Mouse (Mus musculus) MEL (cell line): ENCODE measurements around the gene Trim26. TPM values are rescaled to one million over a fixed set of nuclear protein-coding genes. Genes with fewer than 3 reads are reported as not detected.
A peak's percentile ranks its signal among the peaks of the same experiment; 100 is the strongest.

Experiments
- DNase-seq: peaks from one replicate; pipeline ENCODE4 v3.0.0; 2011; ENCODE audit warnings: low read depth, low spot score
- H3K27ac ChIP-seq: 2 replicates; pipeline ENCODE4 v1.5.1; 2012; ENCODE audit warnings: low read depth, mild to moderate bottlenecking, control low read depth, low read length, moderate library complexity; ENCODE audit not compliant: control insufficient read depth
- H3K27me3 ChIP-seq, 2 experiments: fragments of 150-350 bp in 1 of 2; sonication (generic) in 1 of 2; 2 replicates each; pipeline ENCODE4 v1.6.1; 2012; ENCODE audit warnings: low read length in 2 of 2, mild to moderate bottlenecking in 2 of 2, improper control_type of control experiment in 1 of 2, moderate library complexity in 1 of 2; ENCODE audit not compliant: insufficient read depth in 2 of 2, control insufficient read depth in 1 of 2
- H3K36me3 ChIP-seq, 2 experiments: 2 replicates each; pipeline ENCODE4 v1.6.1; 2012 to 2014; ENCODE audit warnings: low read length in 2 of 2, improper control_type of control experiment in 1 of 2, inconsistent platforms in 1 of 2, mild to moderate bottlenecking in 1 of 2; ENCODE audit not compliant: insufficient read depth in 2 of 2, control insufficient read depth in 1 of 2
- H3K4me1 ChIP-seq, 2 experiments: fragments of 150-350 bp in 1 of 2; sonication (generic) in 1 of 2; 2 replicates each; pipeline ENCODE4 v1.6.1; 2012; ENCODE audit warnings: low read length in 2 of 2, improper control_type of control experiment in 1 of 2, mild to moderate bottlenecking in 1 of 2; ENCODE audit not compliant: insufficient read depth in 2 of 2, control insufficient read depth in 1 of 2
- H3K4me3 ChIP-seq, 2 experiments: fragments of 150-350 bp in 1 of 2; sonication (generic) in 1 of 2; 2 replicates each; pipeline ENCODE4 v1.5.1; 2012; ENCODE audit warnings: low read depth in 2 of 2, low read length in 2 of 2, mild to moderate bottlenecking in 2 of 2, moderate library complexity in 2 of 2, control low read depth in 1 of 2, improper control_type of control experiment in 1 of 2; ENCODE audit not compliant: control insufficient read depth in 1 of 2, insufficient read depth in 1 of 2
- H3K79me2 ChIP-seq: 2 replicates; pipeline ENCODE4 v1.6.1; 2012; ENCODE audit warnings: mild to moderate bottlenecking, low read length, moderate library complexity; ENCODE audit not compliant: control insufficient read depth, poor library complexity, insufficient read depth
- H3K9ac ChIP-seq: 2 replicates; pipeline ENCODE4 v1.6.1; 2012; ENCODE audit warnings: low read depth, mild to moderate bottlenecking, control low read depth, low read length, moderate library complexity; ENCODE audit not compliant: control insufficient read depth, poor library complexity, severe bottlenecking
- H3K9me3 ChIP-seq: fragments of 150-350 bp; sonication (generic); replicated peaks from 2 replicates; pipeline ENCODE4 v1.6.1; 2012; ENCODE audit warnings: mild to moderate bottlenecking, low read length, improper control_type of control experiment, moderate library complexity; ENCODE audit not compliant: insufficient read depth
- CHD1 ChIP-seq: IDR thresholded peaks from 2 replicates; pipeline ENCODE4 v1.6.1; 2012; ENCODE audit warnings: low read depth, mild to moderate bottlenecking, inconsistent platforms, low read length, improper control_type of control experiment
- CHD2 ChIP-seq: IDR thresholded peaks from 2 replicates; pipeline ENCODE4 v1.6.1; 2011; ENCODE audit warnings: low read length, improper control_type of control experiment
- E2F4 ChIP-seq: IDR thresholded peaks from 2 replicates; pipeline ENCODE4 v1.6.1; 2011; ENCODE audit warnings: low read depth, low read length, improper control_type of control experiment, borderline replicate concordance
- EP300 ChIP-seq, 2 experiments: IDR thresholded peaks; 2 replicates each; pipeline ENCODE4 v1.6.1; 2011; ENCODE audit warnings: improper control_type of control experiment in 2 of 2, low read length in 2 of 2, low read depth in 1 of 2, mild to moderate bottlenecking in 1 of 2
- ETS1 ChIP-seq: IDR thresholded peaks from 2 replicates; pipeline ENCODE4 v1.6.1; 2012; ENCODE audit warnings: low read depth, mild to moderate bottlenecking, inconsistent platforms, low read length, improper control_type of control experiment, moderate library complexity
- GATA1 ChIP-seq: IDR thresholded peaks from 2 replicates; pipeline ENCODE4 v1.6.1; 2011; ENCODE audit warnings: low read depth, low read length, improper control_type of control experiment
- HCFC1 ChIP-seq: IDR thresholded peaks from 2 replicates; pipeline ENCODE4 v1.6.1; 2012; ENCODE audit warnings: low read depth, mild to moderate bottlenecking, inconsistent platforms, low read length, improper control_type of control experiment, moderate library complexity
- JUND ChIP-seq: IDR thresholded peaks from 2 replicates; pipeline ENCODE4 v1.6.1; 2011; ENCODE audit warnings: low read depth, mild to moderate bottlenecking, improper control_type of control experiment, low read length
- MAFK ChIP-seq: IDR thresholded peaks from 2 replicates; pipeline ENCODE4 v1.6.1; 2011; ENCODE audit warnings: low read depth, mild to moderate bottlenecking, low read length, improper control_type of control experiment, borderline replicate concordance
- MAX ChIP-seq: IDR thresholded peaks from 2 replicates; pipeline ENCODE4 v1.6.1; 2011; ENCODE audit warnings: low read length, improper control_type of control experiment
- MXI1 ChIP-seq: IDR thresholded peaks from 2 replicates; pipeline ENCODE4 v1.6.1; 2011; ENCODE audit warnings: mild to moderate bottlenecking, low read depth, low read length, improper control_type of control experiment
- MYB ChIP-seq: IDR thresholded peaks from 2 replicates; pipeline ENCODE4 v1.6.1; 2011; ENCODE audit warnings: mild to moderate bottlenecking, low read depth, low read length, improper control_type of control experiment
- MYC ChIP-seq: IDR thresholded peaks from 2 replicates; pipeline ENCODE4 v1.6.1; 2011; ENCODE audit warnings: low read depth, mild to moderate bottlenecking, low read length, improper control_type of control experiment, moderate library complexity
- NELFE ChIP-seq: IDR thresholded peaks from 2 replicates; pipeline ENCODE4 v1.6.1; 2011; ENCODE audit warnings: low read depth, low read length, improper control_type of control experiment
- POLR2A ChIP-seq, 2 experiments: IDR thresholded peaks; 2 replicates each; pipeline ENCODE4 v1.6.1; 2011 to 2012; ENCODE audit warnings: low read length in 2 of 2, mild to moderate bottlenecking in 2 of 2, control low read depth in 1 of 2, improper control_type of control experiment in 1 of 2, low read depth in 1 of 2, moderate library complexity in 1 of 2; ENCODE audit not compliant: control insufficient read depth in 1 of 2, insufficient read depth in 1 of 2, poor library complexity in 1 of 2
- POLR2AphosphoS2 ChIP-seq: IDR thresholded peaks from 2 replicates; pipeline ENCODE4 v1.6.1; 2011; ENCODE audit warnings: low read length, improper control_type of control experiment
- POLR2AphosphoS5 ChIP-seq: IDR thresholded peaks from 2 replicates; pipeline ENCODE4 v1.6.1; 2012; ENCODE audit warnings: low read depth, borderline replicate concordance, mild to moderate bottlenecking, inconsistent platforms, low read length, moderate library complexity, mixed read lengths
- RAD21 ChIP-seq: IDR thresholded peaks from 2 replicates; pipeline ENCODE4 v1.6.1; 2011; ENCODE audit warnings: mild to moderate bottlenecking, low read depth, low read length, improper control_type of control experiment
- RCOR1 ChIP-seq: IDR thresholded peaks from 2 replicates; pipeline ENCODE4 v1.6.1; 2012; ENCODE audit warnings: low read depth, mild to moderate bottlenecking, inconsistent platforms, low read length, improper control_type of control experiment
- SIN3A ChIP-seq: IDR thresholded peaks from 2 replicates; pipeline ENCODE4 v1.6.1; 2012; ENCODE audit warnings: low read length, improper control_type of control experiment, inconsistent platforms
- SMC3 ChIP-seq: IDR thresholded peaks from 2 replicates; pipeline ENCODE4 v1.6.1; 2011; ENCODE audit warnings: low read depth, low read length, improper control_type of control experiment
- TAL1 ChIP-seq: IDR thresholded peaks from 2 replicates; pipeline ENCODE4 v1.6.1; 2012; ENCODE audit warnings: mild to moderate bottlenecking, inconsistent platforms, low read length, moderate library complexity, mixed read lengths
- TBP ChIP-seq: IDR thresholded peaks from 2 replicates; pipeline ENCODE4 v1.8.0; 2011; ENCODE audit warnings: low read depth, low read length, improper control_type of control experiment
- TCF12 ChIP-seq: IDR thresholded peaks from 2 replicates; pipeline ENCODE4 v1.6.1; 2014; ENCODE audit warnings: low read depth, mild to moderate bottlenecking, inconsistent platforms, low read length, improper control_type of control experiment, moderate library complexity
- UBTF ChIP-seq: IDR thresholded peaks from 2 replicates; pipeline ENCODE4 v1.6.1; 2012; ENCODE audit warnings: low read depth, mild to moderate bottlenecking, inconsistent platforms, low read length, improper control_type of control experiment, moderate library complexity, borderline replicate concordance; ENCODE audit not compliant: insufficient read depth
- USF1 ChIP-seq: IDR thresholded peaks from 2 replicates; pipeline ENCODE4 v1.6.1; 2014; ENCODE audit warnings: low read depth, mild to moderate bottlenecking, inconsistent platforms, low read length, improper control_type of control experiment, moderate library complexity
- USF2 ChIP-seq, 2 experiments: IDR thresholded peaks; 2 replicates each; pipeline ENCODE4 v1.6.1; 2011 to 2012; ENCODE audit warnings: improper control_type of control experiment in 2 of 2, low read length in 2 of 2, borderline replicate concordance in 1 of 2, inconsistent platforms in 1 of 2, low read depth in 1 of 2, mild to moderate bottlenecking in 1 of 2; ENCODE audit not compliant: insufficient read depth in 1 of 2
- ZC3H11A ChIP-seq: IDR thresholded peaks from 2 replicates; pipeline ENCODE4 v1.6.1; 2012; ENCODE audit warnings: low read depth, mild to moderate bottlenecking, inconsistent platforms, low read length, improper control_type of control experiment
- ZNF384 ChIP-seq: IDR thresholded peaks from 2 replicates; pipeline ENCODE4 v1.6.1; 2012; ENCODE audit warnings: low read depth, mild to moderate bottlenecking, inconsistent platforms, low read length, improper control_type of control experiment
- polyA plus RNA-seq, 2 experiments: library from polyadenylated mRNA; stranded (reverse) in 1 of 2; unstranded in 1 of 2; fragments of >175 nt in 1 of 2; fragments of >200 nt in 1 of 2; gene quantifications; 2 replicates each; pipeline versions ENCODE4 v1.2.1 to v1.2.4; 2012; ENCODE audit warnings: low replicate concordance in 2 of 2, low read depth in 1 of 2; ENCODE audit not compliant: insufficient read length in 2 of 2, insufficient read depth in 1 of 2, missing spikeins in 1 of 2
- total RNA-seq: library from RNA; depleted of rRNA; stranded (reverse); fragments of 300-350 nt; gene quantifications from 2 replicates; pipeline ENCODE4 v1.2.3, GENCODE M21; 2012

Trim26 gene
- total and polyA plus RNA-seq, 3 experiments: 5.6 to 12.4 TPM; not detected in 1

DNA sequence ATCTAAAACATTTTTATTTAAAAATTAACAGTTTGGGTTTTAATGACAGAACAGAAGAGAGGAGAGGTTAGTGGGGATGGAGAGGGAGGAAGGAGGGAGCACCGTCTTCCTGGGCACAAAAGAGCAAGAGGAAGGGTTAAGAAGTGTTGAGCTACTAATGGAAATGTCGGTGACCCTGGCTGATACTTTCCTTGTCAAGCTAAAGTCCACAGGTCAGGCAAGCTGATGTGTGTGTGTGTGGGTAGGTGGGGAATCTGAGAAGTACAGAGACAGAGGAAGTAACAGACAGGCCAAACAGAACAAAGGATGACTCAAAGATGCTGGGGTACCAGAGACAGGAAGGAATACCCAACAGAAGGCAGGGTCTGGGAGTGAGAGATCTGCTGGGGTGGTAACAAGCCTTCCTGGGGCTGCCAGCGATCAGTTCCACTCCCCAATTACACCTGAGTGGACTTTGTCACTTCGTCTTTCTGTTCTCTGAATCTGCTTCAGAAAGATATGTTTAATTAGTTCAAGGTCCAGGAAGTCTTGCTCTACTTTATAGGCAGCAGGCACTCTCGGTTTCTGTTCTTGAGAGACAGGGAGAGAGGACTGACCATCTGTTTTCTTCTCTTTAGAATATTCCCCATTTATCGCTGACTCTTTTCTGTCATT is 60.7 kb downstream of the Trim26 start, which contains the start of gene Trim31:
Gene Trim31 (plus strand): TSS at position 567 of the 654 bp plus-strand sequence.
- Histone ChIP-seq H3K27ac (no peak within 1 kb of the TSS), H3K4me3 (no peak within 1 kb of the TSS), H3K79me2 (no peaks in the 10 kb centered on the region), H3K27me3 (no peaks in the 10 kb centered on the region; a peak in 2 of 4 replicates), H3K9ac (no peak within 1 kb of the TSS), H3K9me3 (no peaks in the 10 kb centered on the region), H3K36me3 (peaks cover 0 to 12% of the 10 kb centered on the region in 2 experiments; a peak in 2 of 4 replicates), H3K4me1 (peaks cover 0 to 11% of the 10 kb centered on the region in 2 experiments; a peak in 2 of 4 replicates)
- no peak for DNase-seq
- TF ChIP-seq SIN3A (no peak), EP300 (IDR thresholded peaks at IDR 0.05; ENCODE audit: low read depth in 1 of 2, low read length in 2 of 2) (no peak), CHD2 (no peak), JUND (no peak), POLR2AphosphoS2 (no peak), POLR2A (IDR thresholded peaks at IDR 0.05; ENCODE audit: control insufficient read depth in 1 of 2, insufficient read depth in 1 of 2, low read depth in 1 of 2, low read length in 2 of 2, poor library complexity in 1 of 2) (no peak), HCFC1 (no peak), CHD1 (no peak), SMC3 (no peak), MAFK (no peak), TCF12 (no peak), ETS1 (no peak), USF1 (no peak), POLR2AphosphoS5 (no peak), ZNF384 (no peak), RAD21 (no peak), E2F4 (no peak), UBTF (no peak), NELFE (no peak)

DNA sequence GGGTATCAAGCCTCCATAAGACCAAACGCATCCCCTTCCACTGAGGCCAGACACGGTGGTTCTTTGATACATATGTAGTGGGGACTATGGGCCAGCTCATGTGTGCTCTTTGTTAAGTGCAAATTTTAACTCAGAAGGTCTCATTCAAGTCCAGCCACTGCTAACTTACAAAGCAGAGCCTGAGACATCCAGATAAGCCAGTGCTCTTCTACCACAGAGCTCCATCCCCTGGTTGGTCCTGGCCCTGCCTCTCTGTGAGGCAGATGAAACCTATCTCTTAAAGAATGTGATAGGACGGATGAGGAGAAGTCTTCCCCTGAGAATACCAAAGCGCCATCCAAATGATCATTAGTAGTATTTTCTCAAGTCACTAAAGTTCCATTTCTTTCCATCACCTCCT is 62.4 kb downstream of the Trim26 start:
- no peaks in the 10 kb centered on the region for H3K9me3 ChIP-seq
- H3K36me3 ChIP-seq: no peaks in the 10 kb centered on the region
- TF ChIP-seq USF1: no peak
- no peak for TF ChIP-seq MYC
- TF ChIP-seq POLR2AphosphoS5: no peak
- TF ChIP-seq GATA1: no peak
- TF ChIP-seq CHD1: no peak
- no peak for TF ChIP-seq MXI1
- no peak for TF ChIP-seq RAD21
- TF ChIP-seq TBP: no peak
- TF ChIP-seq RCOR1: no peak
- no peak for TF ChIP-seq MYB
- TF ChIP-seq JUND: no peak
- no peak for TF ChIP-seq USF2 (IDR thresholded peaks at IDR 0.05; ENCODE audit: borderline replicate concordance in 1 of 2, insufficient read depth in 1 of 2, low read depth in 1 of 2, low read length in 2 of 2)
- no peak for TF ChIP-seq SIN3A
- no peak for TF ChIP-seq MAX
- no peak for TF ChIP-seq TAL1
- no peak for TF ChIP-seq ZC3H11A
- TF ChIP-seq EP300 (IDR thresholded peaks at IDR 0.05; ENCODE audit: low read depth in 1 of 2, low read length in 2 of 2): no peak
- TF ChIP-seq, all 39 proteins: peak for 0
- peak; percentile 26 for DNase-seq
- Histone ChIP-seq H3K9ac (no peak overlapping the region), H3K4me3 (no peak overlapping the region), H3K27me3 (no peaks in the 10 kb centered on the region; a peak in 2 of 4 replicates), H3K4me1 (no peaks in the 10 kb centered on the region), H3K27ac (no peak overlapping the region), H3K79me2 (no peaks in the 10 kb centered on the region)
